Mouse (Mus musculus) midbrain, embryonic 10.5 days (tissue): ENCODE results near the gene Rbm25. TPM values are rescaled to one million over a fixed set of nuclear protein-coding genes. Genes with fewer than 3 reads are reported as not detected.
"Not testable (repeated sequence)": the region's sequence is repeated elsewhere in the genome, so short reads cannot be mapped to it uniquely, and the experiment has no call there.

Experiments
- DNase-seq: peaks from one replicate; pipeline ENCODE4 v3.0.0-alpha.2; 2017; ENCODE audit warnings: low spot score
- H3K27ac ChIP-seq: fragments of 300-500 bp; sonication (generic); replicated peaks from 2 replicates; pipeline ENCODE4 v1.5.1; 2016; ENCODE audit warnings: mild to moderate bottlenecking
- H3K27me3 ChIP-seq: fragments of 300-500 bp; sonication (generic); 2 replicates; pipeline ENCODE4 v1.6.1; 2016; ENCODE audit warnings: low read depth, mild to moderate bottlenecking; ENCODE audit not compliant: poor library complexity, severe bottlenecking
- H3K36me3 ChIP-seq: fragments of 300-500 bp; sonication (generic); 2 replicates; pipeline ENCODE4 v1.6.1; 2016; ENCODE audit warnings: mild to moderate bottlenecking, moderate library complexity
- H3K4me1 ChIP-seq: fragments of 300-500 bp; sonication (generic); 2 replicates; pipeline ENCODE4 v1.6.1; 2016
- H3K4me3 ChIP-seq: fragments of 300-500 bp; sonication (generic); 2 replicates; pipeline ENCODE4 v1.5.1; 2016; ENCODE audit warnings: mild to moderate bottlenecking, moderate library complexity
- H3K9me3 ChIP-seq: fragments of 300-500 bp; sonication (generic); replicated peaks from 2 replicates; pipeline ENCODE4 v1.6.1; 2016; ENCODE audit warnings: mild to moderate bottlenecking
- WGBS: fragments of 180-500 bp; shearing (Covaris S2); methylation state at CpG from one replicate; pipeline ENCODE4 v1.1.7; 2016; 5-methylcytosine and 5-hydroxymethylcytosine counted together
- polyA plus RNA-seq: library from polyadenylated mRNA; unstranded; fragments of >200 nt; fragmentation: Nextera tagmentation; extraction: Ambion mirVana; gene quantifications from 2 replicates; pipeline ENCODE4 v1.2.1, GENCODE M21; 2016

Rbm25 gene
- polyA plus RNA-seq, 1 experiment from 2014 or later: 284 TPM

GRCm38 (mm10) chr12:83618981-83619380 is 12.1 kb upstream of the Rbm25 start:
- no peaks in the 10 kb centered on the region for H3K27me3 ChIP-seq
- H3K9me3 ChIP-seq: no peaks in the 10 kb centered on the region
- no peaks in the 10 kb centered on the region for H3K4me1 ChIP-seq
- H3K27ac ChIP-seq: no peak overlapping the region
- no peak for DNase-seq
- 0 out of 2 replicates have a peak, but pooled peaks cover 2% of the 10 kb centered on the region for H3K36me3 ChIP-seq
- H3K4me3 ChIP-seq: no peak overlapping the region
- 87% methylated on average over 2 of the region's 2 CpGs for WGBS

GRCm38 (mm10) chr12:83620694-83621093 is 10.3 kb upstream of the Rbm25 start:
- WGBS: 72% methylated on average over 23 of the region's 23 CpGs
- not testable (repeated sequence) for H3K27me3 ChIP-seq, DNase-seq, H3K4me1 ChIP-seq, H3K4me3 ChIP-seq, H3K9me3 ChIP-seq, H3K36me3 ChIP-seq, H3K27ac ChIP-seq

GRCm38 (mm10) chr12:83622031-83622755 is 8.8 kb upstream of the Rbm25 start:
- DNase-seq: no peak
- H3K36me3 ChIP-seq: 0 out of 2 replicates have a peak, but pooled peaks cover 2% of the 10 kb centered on the region
- WGBS: 86% methylated on average over 6 of the region's 6 CpGs

GRCm38 (mm10) chr12:83624321-83624720 is 6.7 kb upstream of the Rbm25 start:
- H3K27me3 ChIP-seq: no peaks in the 10 kb centered on the region
- 89% methylated on average over 1 of the region's 1 CpGs for WGBS
- no peaks in the 10 kb centered on the region for H3K9me3 ChIP-seq
- H3K4me3 ChIP-seq: no peak overlapping the region
- H3K36me3 ChIP-seq: 0 out of 2 replicates have a peak, but pooled peaks cover 2% of the 10 kb centered on the region
- H3K27ac ChIP-seq: no peak overlapping the region
- DNase-seq: no peak
- no peaks in the 10 kb centered on the region for H3K4me1 ChIP-seq

More at GRCm38 (mm10) chr12:83622031-83622755, 8.8 kb upstream of the Rbm25 start:
- Histone ChIP-seq H3K9me3 (no peaks in the 10 kb centered on the region), H3K27ac (no peak overlapping the region), H3K27me3 (no peaks in the 10 kb centered on the region), H3K4me1 (no peaks in the 10 kb centered on the region), H3K4me3 (no peak overlapping the region)

GRCm38 (mm10) chr12:83631743-83632679 is 975 bp downstream of the Rbm25 start:
- peaks cover 12% of the 10 kb centered on the region; the same call in 1 of the 2 replicates for H3K4me1 ChIP-seq
- H3K27me3 ChIP-seq: no peaks in the 10 kb centered on the region
- under 1% methylated on average over 60 of the region's 68 CpGs for WGBS
- H3K4me3 ChIP-seq: peak overlapping the region; percentile 93
- no peaks in the 10 kb centered on the region for H3K9me3 ChIP-seq
- H3K27ac ChIP-seq: peak overlapping the region; percentile 99
- H3K36me3 ChIP-seq: peaks cover 28% of the 10 kb centered on the region
- DNase-seq: peak; percentile 96

DNA sequence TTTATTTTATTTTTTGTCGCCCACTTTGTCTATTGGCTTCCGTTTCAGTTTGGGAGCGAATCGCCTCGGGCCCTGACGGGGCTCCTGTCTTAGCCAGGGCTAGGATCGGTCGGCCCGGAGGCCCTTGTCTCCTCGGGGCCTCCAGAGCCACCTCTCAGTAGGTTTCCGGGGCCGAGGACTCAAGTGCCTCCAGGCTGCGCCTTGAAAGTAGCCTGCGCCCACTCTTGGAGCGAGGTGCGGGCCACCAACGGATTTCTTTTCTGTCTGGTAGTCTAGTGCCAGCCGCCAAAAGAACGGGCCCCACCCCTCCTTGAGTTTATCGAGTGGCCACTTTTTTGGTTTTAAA is 1.6 kb downstream of the Rbm25 start:
- Histone ChIP-seq H3K27me3 (no peaks in the 10 kb centered on the region), H3K9me3 (no peaks in the 10 kb centered on the region), H3K4me1 (peaks cover 12% of the 10 kb centered on the region; the same call in 1 of the 2 replicates), H3K36me3 (peaks cover 35% of the 10 kb centered on the region), H3K27ac (peak overlapping the region; percentile 99), H3K4me3 (peak overlapping the region; percentile 93)
- WGBS: under 1% methylated on average over 20 of the region's 20 CpGs
- DNase-seq: peak; percentile 75

DNA sequence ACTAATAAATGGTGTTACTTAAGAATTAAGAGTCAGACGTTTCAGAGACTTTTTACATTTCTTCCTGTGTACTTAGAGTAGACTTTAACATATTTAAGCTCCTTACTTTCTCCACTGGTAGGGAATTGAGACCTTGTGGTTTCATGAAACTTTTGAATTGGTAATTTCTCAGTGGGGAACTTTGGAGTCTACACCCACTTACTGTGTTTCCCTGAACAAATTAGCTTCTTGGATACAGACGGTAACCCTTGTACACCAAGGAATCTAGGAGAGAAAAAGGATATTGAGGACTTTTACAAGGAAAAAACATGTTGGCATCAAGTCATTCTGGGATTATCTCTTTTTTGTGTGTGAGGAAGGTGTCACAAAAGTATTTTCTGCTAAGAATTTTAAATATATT is 2.8 kb downstream of the Rbm25 start:
- Histone ChIP-seq H3K27ac (no peak overlapping the region), H3K4me3 (peak overlapping the region; percentile 93), H3K4me1 (peaks cover 12% of the 10 kb centered on the region; the same call in 1 of the 2 replicates), H3K36me3 (peaks cover 44% of the 10 kb centered on the region), H3K27me3 (no peaks in the 10 kb centered on the region), H3K9me3 (no peaks in the 10 kb centered on the region)
- 67% methylated on average over 2 of the region's 2 CpGs for WGBS
- no peak for DNase-seq

- no peak for DNase-seq
- no peak overlapping the region for H3K4me3 ChIP-seq
- no peaks in the 10 kb centered on the region for H3K4me1 ChIP-seq
- no peaks in the 10 kb centered on the region for H3K9me3 ChIP-seq
- 97% methylated on average over 2 of the region's 2 CpGs for WGBS
- peaks cover 95% of the 10 kb centered on the region for H3K36me3 ChIP-seq
- no peaks in the 10 kb centered on the region for H3K27me3 ChIP-seq
- H3K27ac ChIP-seq: no peak overlapping the region
These were observed 10.2 kb downstream of the Rbm25 start for GRCm38 (mm10) chr12:83641233-83641632.

DNA sequence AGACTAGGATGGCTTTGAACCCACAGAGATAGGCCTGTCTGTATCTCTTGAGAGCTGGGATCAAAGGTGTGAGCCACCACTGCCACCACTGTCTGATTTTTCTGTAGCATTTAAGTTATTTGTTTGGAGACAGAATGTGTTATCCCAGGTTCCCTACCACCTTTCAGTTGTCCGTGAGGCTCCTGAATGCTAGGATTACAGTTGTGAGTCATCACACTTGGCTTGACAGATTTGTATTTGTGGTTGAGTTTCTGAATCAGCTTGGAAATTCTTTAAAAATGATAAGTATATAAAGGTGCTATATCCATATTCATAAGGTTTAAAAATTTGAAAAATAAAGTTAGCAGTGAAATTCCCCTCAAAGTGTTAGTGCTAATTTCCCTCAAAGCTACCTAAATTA is 12.1 kb downstream of the Rbm25 start:
- H3K36me3 ChIP-seq: peaks cover 95% of the 10 kb centered on the region
- no peak for DNase-seq

GRCm38 (mm10) chr12:83650346-83650745 is 19.3 kb downstream of the Rbm25 start:
- no peaks in the 10 kb centered on the region for H3K9me3 ChIP-seq
- peaks cover 100% of the 10 kb centered on the region for H3K36me3 ChIP-seq
- H3K4me1 ChIP-seq: no peaks in the 10 kb centered on the region
- H3K27me3 ChIP-seq: no peaks in the 10 kb centered on the region
- H3K27ac ChIP-seq: no peak overlapping the region
- 96% methylated on average over 3 of the region's 3 CpGs for WGBS
- no peak for DNase-seq
- no peak overlapping the region for H3K4me3 ChIP-seq

More for the DNA sequence above, 12.1 kb downstream of the Rbm25 start:
- no peak overlapping the region for H3K27ac ChIP-seq
- H3K27me3 ChIP-seq: no peaks in the 10 kb centered on the region
- H3K4me3 ChIP-seq: no peak overlapping the region
- 95% methylated on average over 1 of the region's 1 CpGs for WGBS
- no peaks in the 10 kb centered on the region for H3K9me3 ChIP-seq
- no peaks in the 10 kb centered on the region for H3K4me1 ChIP-seq

DNA sequence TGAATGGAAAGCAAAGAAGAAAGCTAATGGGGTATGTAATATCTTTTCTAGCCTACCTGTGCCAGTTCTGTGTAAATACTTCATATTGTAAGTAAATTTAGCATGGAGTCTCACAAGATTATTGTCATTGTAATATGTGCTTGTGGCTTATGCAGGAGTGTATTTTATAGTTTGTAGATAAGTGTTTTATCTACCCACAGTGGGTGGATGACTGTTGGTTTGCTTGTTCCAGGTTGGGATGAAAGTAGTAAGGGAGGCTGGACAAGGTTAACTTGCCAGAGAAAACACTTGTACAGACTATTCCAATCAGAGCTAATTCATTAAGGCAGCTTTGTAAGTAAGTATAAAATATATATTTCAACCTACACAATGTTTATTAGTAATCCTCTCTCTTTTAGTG is 20.4 kb downstream of the Rbm25 start:
- H3K4me3 ChIP-seq: no peak overlapping the region
- no peak overlapping the region for H3K27ac ChIP-seq
- DNase-seq: no peak
- H3K9me3 ChIP-seq: no peaks in the 10 kb centered on the region
- no peaks in the 10 kb centered on the region for H3K27me3 ChIP-seq
- H3K36me3 ChIP-seq: peaks cover 99% of the 10 kb centered on the region
- H3K4me1 ChIP-seq: no peaks in the 10 kb centered on the region

DNA sequence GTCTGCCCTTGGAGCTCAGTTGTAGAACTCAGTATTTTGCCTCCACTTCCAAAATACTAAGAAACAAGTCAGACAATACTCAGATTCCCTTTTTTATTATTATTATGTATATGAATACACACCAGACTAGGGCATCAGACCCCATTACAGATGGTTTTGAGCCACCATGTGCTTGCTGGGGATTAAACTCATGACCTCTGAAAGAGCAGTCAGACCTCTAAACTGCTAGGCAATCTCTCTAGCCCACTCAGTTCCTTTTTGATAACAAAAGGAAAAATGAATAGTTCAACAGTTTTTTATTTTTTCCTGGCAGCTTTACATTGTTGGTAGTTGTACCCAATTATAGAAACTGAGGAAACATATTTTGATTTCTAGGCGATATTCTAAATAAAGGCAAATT is 54.4 kb downstream of the Rbm25 start:
- H3K4me1 ChIP-seq: peaks cover 23% of the 10 kb centered on the region
- no peak for DNase-seq
- WGBS: 96% methylated on average over 1 of the region's 1 CpGs

More for the DNA sequence above, 54.4 kb downstream of the Rbm25 start:
- H3K27ac ChIP-seq: no peak overlapping the region
- no peaks in the 10 kb centered on the region for H3K9me3 ChIP-seq
- H3K27me3 ChIP-seq: no peaks in the 10 kb centered on the region
- H3K36me3 ChIP-seq: peaks cover 35% of the 10 kb centered on the region
- no peak overlapping the region for H3K4me3 ChIP-seq
